Mouse (Mus musculus) MEL (cell line): ENCODE measurements at regions not wholly inside any gene's neighbourhood (a gene's known extent, or its start where the extent isn't known, plus 50 kb on each side); places are given as distances from the start of the nearest gene placed in this dataset.

Experiments
- CTCF ChIP-seq, 3 experiments: IDR thresholded peaks in 2 of 3; conservative IDR thresholded peaks in 1 of 3; 2 replicates each; pipeline ENCODE4 v1.5.1; 2011 to 2012; ENCODE audit warnings: low read length in 3 of 3, low read depth in 2 of 3, mild to moderate bottlenecking in 2 of 3, improper control_type of control experiment in 1 of 3, inconsistent platforms in 1 of 3, mixed read lengths in 1 of 3, moderate library complexity in 1 of 3; ENCODE audit not compliant: control insufficient read depth in 1 of 3, insufficient read depth in 1 of 3, poor library complexity in 1 of 3, severe bottlenecking in 1 of 3
- E2F4 ChIP-seq: IDR thresholded peaks from 2 replicates; pipeline ENCODE4 v1.6.1; 2011; ENCODE audit warnings: low read depth, low read length, improper control_type of control experiment, borderline replicate concordance
- EP300 ChIP-seq, 2 experiments: IDR thresholded peaks; 2 replicates each; pipeline ENCODE4 v1.6.1; 2011; ENCODE audit warnings: improper control_type of control experiment in 2 of 2, low read length in 2 of 2, low read depth in 1 of 2, mild to moderate bottlenecking in 1 of 2
- GABPA ChIP-seq: IDR thresholded peaks from 2 replicates; pipeline ENCODE4 v1.6.1; 2012; ENCODE audit warnings: low read depth, mild to moderate bottlenecking, inconsistent platforms, low read length, improper control_type of control experiment, moderate library complexity
- GATA1 ChIP-seq: IDR thresholded peaks from 2 replicates; pipeline ENCODE4 v1.6.1; 2011; ENCODE audit warnings: low read depth, low read length, improper control_type of control experiment
- HCFC1 ChIP-seq: IDR thresholded peaks from 2 replicates; pipeline ENCODE4 v1.6.1; 2012; ENCODE audit warnings: low read depth, mild to moderate bottlenecking, inconsistent platforms, low read length, improper control_type of control experiment, moderate library complexity
- MEF2A ChIP-seq: IDR thresholded peaks from 2 replicates; pipeline ENCODE4 v1.6.1; 2014; ENCODE audit warnings: low read depth, mild to moderate bottlenecking, inconsistent platforms, low read length, improper control_type of control experiment; ENCODE audit not compliant: poor library complexity, insufficient replicate concordance, severe bottlenecking; ENCODE audit errors: extremely low read depth
- POLR2A ChIP-seq, 2 experiments: IDR thresholded peaks; 2 replicates each; pipeline ENCODE4 v1.6.1; 2011 to 2012; ENCODE audit warnings: low read length in 2 of 2, mild to moderate bottlenecking in 2 of 2, control low read depth in 1 of 2, improper control_type of control experiment in 1 of 2, low read depth in 1 of 2, moderate library complexity in 1 of 2; ENCODE audit not compliant: control insufficient read depth in 1 of 2, insufficient read depth in 1 of 2, poor library complexity in 1 of 2
- POLR2AphosphoS2 ChIP-seq: IDR thresholded peaks from 2 replicates; pipeline ENCODE4 v1.6.1; 2011; ENCODE audit warnings: low read length, improper control_type of control experiment
- RAD21 ChIP-seq: IDR thresholded peaks from 2 replicates; pipeline ENCODE4 v1.6.1; 2011; ENCODE audit warnings: mild to moderate bottlenecking, low read depth, low read length, improper control_type of control experiment
- SMC3 ChIP-seq: IDR thresholded peaks from 2 replicates; pipeline ENCODE4 v1.6.1; 2011; ENCODE audit warnings: low read depth, low read length, improper control_type of control experiment
- UBTF ChIP-seq: IDR thresholded peaks from 2 replicates; pipeline ENCODE4 v1.6.1; 2012; ENCODE audit warnings: low read depth, mild to moderate bottlenecking, inconsistent platforms, low read length, improper control_type of control experiment, moderate library complexity, borderline replicate concordance; ENCODE audit not compliant: insufficient read depth
- USF1 ChIP-seq: IDR thresholded peaks from 2 replicates; pipeline ENCODE4 v1.6.1; 2014; ENCODE audit warnings: low read depth, mild to moderate bottlenecking, inconsistent platforms, low read length, improper control_type of control experiment, moderate library complexity

- TF ChIP-seq MEF2A = no peak
- TF ChIP-seq USF1 = no peak
- TF ChIP-seq POLR2A (IDR thresholded peaks at IDR 0.05; ENCODE audit: control insufficient read depth in 1 of 2, insufficient read depth in 1 of 2, low read depth in 1 of 2, low read length in 2 of 2, poor library complexity in 1 of 2) = no peak
- TF ChIP-seq EP300 (IDR thresholded peaks at IDR 0.05; ENCODE audit: low read depth in 1 of 2, low read length in 2 of 2) = no peak
- TF ChIP-seq GABPA = no peak
- no peak for TF ChIP-seq GATA1
- no peak for TF ChIP-seq UBTF
- no peak for TF ChIP-seq POLR2AphosphoS2
- TF ChIP-seq E2F4 = no peak
- TF ChIP-seq CTCF (IDR thresholded peaks at IDR 0.05 in 2 of 3, conservative IDR thresholded peaks at IDR 0.05 in 1 of 3; ENCODE audit: control insufficient read depth in 1 of 3, insufficient read depth in 1 of 3, low read depth in 2 of 3, low read length in 3 of 3, poor library complexity in 1 of 3, severe bottlenecking in 1 of 3) = no peak
- TF ChIP-seq HCFC1 = no peak
- no peak for TF ChIP-seq SMC3
- no peak for TF ChIP-seq RAD21
These were observed 164.2 kb downstream of the Icos start for GRCm38 (mm10) chr1:61141952-61142351.
